ENCODE assay signal across 13 mouse cellular contexts in the genomic region with DNA sequence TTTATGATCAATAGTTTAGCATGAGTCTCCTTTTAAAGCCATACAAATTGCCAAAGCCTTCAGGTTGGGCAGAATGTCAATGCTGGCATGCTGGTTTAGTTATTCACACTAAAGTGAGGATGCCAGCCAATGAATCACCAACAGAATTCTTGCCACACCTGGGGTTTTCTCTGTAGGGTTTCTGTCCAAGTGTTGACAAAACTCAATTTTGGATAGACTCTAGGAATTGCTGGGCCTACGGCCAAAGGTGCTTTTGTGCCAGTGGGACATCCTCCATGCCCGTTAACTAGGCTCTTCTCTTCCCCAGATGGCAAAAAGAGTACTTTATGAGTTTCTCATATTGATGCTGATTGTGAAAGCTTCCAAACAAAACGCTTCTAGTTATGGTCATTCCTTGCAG.
DNase-seq lines count a peak whose midpoint lies in the region; ATAC-seq and TF ChIP-seq lines count a peak whose summit lies in the region.
"Had no signal": no experiment of that assay in that cellular context is flagged by ENCODE, and none has a peak within 500 bp of the region (broad histone marks: within the 10 kb centered on the region; RNA-seq: fewer than 3 reads in every experiment).

No protein-coding gene starts in this region.

- no peak overlapping the region for H3K9ac ChIP-seq in midbrain, postnatal 0 days (replicated peaks; ENCODE audit: low read length, poor library complexity, severe bottlenecking)

- H3K4me2 ChIP-seq in midbrain, postnatal 0 days (ENCODE audit: low read depth, low read length, poor library complexity, severe bottlenecking) = no peak overlapping the region
- H3K4me2 ChIP-seq: liver, embryonic 11.5 days had no signal

- H3K36me3 ChIP-seq in midbrain, postnatal 0 days (ENCODE audit: insufficient read depth, low read length) = no peaks in the 10 kb centered on the region
- no peaks in the 10 kb centered on the region for H3K36me3 ChIP-seq in midbrain, embryonic 10.5 days
- H3K36me3 ChIP-seq: G1E had no signal

- ATAC-seq in midbrain, postnatal 0 days (ENCODE audit: low FRiP score) = no peak
- ATAC-seq in inflammation-experienced regulatory T-cells, adult 6 months = no peak
- no peak for ATAC-seq in granulocyte monocyte progenitor cell, adult 5-6 weeks (replicated peaks; ENCODE audit: poor library complexity, severe bottlenecking)

- no peaks in the 10 kb centered on the region for H3K27me3 ChIP-seq in midbrain, postnatal 0 days (ENCODE audit: insufficient read depth, low read length)
- no peaks in the 10 kb centered on the region for H3K27me3 ChIP-seq in midbrain, embryonic 10.5 days (ENCODE audit: low read depth, poor library complexity, severe bottlenecking)

- no peak overlapping the region for H3K27ac ChIP-seq in midbrain, postnatal 0 days (ENCODE audit: low read depth, low read length)
- H3K27ac ChIP-seq in midbrain, embryonic 10.5 days (replicated peaks) = no peak overlapping the region

- peak; percentile 4 for DNase-seq in adrenal gland, adult 8-10 months
- DNase-seq in adrenal gland, adult 18-20 months (ENCODE audit: low spot score in 2 of 2) = no peak
- peak; percentile 60 for DNase-seq in midbrain, postnatal 0 days (ENCODE audit: low spot score)
- DNase-seq in midbrain, embryonic 10.5 days (ENCODE audit: low spot score) = no peak
- DNase-seq in cerebellum, adult 9-11 months = peak; percentile 44
- peak; percentile 25 for DNase-seq in right cerebral cortex, postnatal 25 days
- DNase-seq: heart, postnatal 4 days; kidney, adult 11 months; lung, postnatal 4 days had no signal

- no peak overlapping the region for H3K4me3 ChIP-seq in midbrain, postnatal 0 days (ENCODE audit: low read depth, low read length)
- H3K4me3 ChIP-seq in midbrain, embryonic 10.5 days = no peak overlapping the region

- TF ChIP-seq CTCF in midbrain, postnatal 0 days (IDR thresholded peaks at IDR 0.05) = no peak

- H3K4me1 ChIP-seq in midbrain, postnatal 0 days (ENCODE audit: insufficient read depth, low read length) = no peaks in the 10 kb centered on the region
- H3K4me1 ChIP-seq in midbrain, embryonic 10.5 days = no peaks in the 10 kb centered on the region

- no peaks in the 10 kb centered on the region for H3K9me3 ChIP-seq in midbrain, postnatal 0 days (ENCODE audit: low read length)
- no peaks in the 10 kb centered on the region for H3K9me3 ChIP-seq in midbrain, embryonic 10.5 days (replicated peaks)
- H3K9me3 ChIP-seq: G1E had no signal

- 78% methylated on average over 3 of the region's 3 CpGs for WGBS in midbrain, postnatal 0 days
- WGBS in midbrain, embryonic 10.5 days = 91% methylated on average over 3 of the region's 3 CpGs

Comparison
In these comparisons a context has a peak if more than half of its experiments do, and no peak if none do; other contexts are left out.
1. DNase-seq: peak in adrenal gland, adult 8-10 months (single experiment), midbrain, postnatal 0 days (single experiment), cerebellum, adult 9-11 months (single experiment) and right cerebral cortex, postnatal 25 days (single experiment); none in adrenal gland, adult 18-20 months (0 of 2) and midbrain, embryonic 10.5 days (single experiment).